8 mouse cellular contexts compared by ENCODE assay signal in the genomic region with DNA sequence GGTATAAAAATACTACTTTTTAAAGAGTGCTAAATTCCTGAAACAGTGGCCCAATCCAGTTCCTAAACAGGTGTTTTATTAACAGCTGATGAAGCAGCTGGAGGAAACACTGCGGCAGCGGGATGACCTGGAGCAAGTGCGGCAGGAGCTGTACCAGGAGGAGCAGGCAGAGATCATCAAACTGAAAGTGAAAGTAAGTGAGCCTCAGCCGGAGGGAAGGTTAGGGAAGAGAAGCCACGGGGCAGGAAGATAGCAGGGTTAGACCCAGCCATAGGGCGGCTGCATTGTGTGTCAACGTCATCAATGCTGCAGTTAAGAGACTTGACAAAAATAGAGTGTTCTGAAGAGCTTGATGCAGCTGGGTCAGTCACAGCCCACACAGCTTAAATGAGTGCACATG. TPM values are rescaled to one million over a fixed set of nuclear protein-coding genes. Genes with fewer than 3 reads are reported as not detected.
A peak's percentile ranks its signal among the peaks of the same experiment; 100 is the strongest.
DNase-seq lines count a peak whose midpoint lies in the region; ATAC-seq and TF ChIP-seq lines count a peak whose summit lies in the region.

No protein-coding gene starts in this region.

- H3K9me3 ChIP-seq in limb, embryonic 14.5 days (ENCODE audit: control insufficient read depth, low read length), result no peaks in the 10 kb centered on the region
- no peaks in the 10 kb centered on the region for H3K9me3 ChIP-seq in limb, embryonic 10.5 days (replicated peaks)
- H3K9me3 ChIP-seq in intestine, embryonic 16.5 days (ENCODE audit: control insufficient read depth, low read length), result no peaks in the 10 kb centered on the region
- H3K9me3 ChIP-seq in megakaryocyte, embryonic 14.5 days, result no peaks in the 10 kb centered on the region
- no peaks in the 10 kb centered on the region for H3K9me3 ChIP-seq in hindbrain, embryonic 11.5 days (ENCODE audit: control insufficient read depth, low read length)

- H3K4me1 ChIP-seq in limb, embryonic 14.5 days (ENCODE audit: control insufficient read depth, insufficient read depth, low read length), result no peaks in the 10 kb centered on the region
- H3K4me1 ChIP-seq in limb, embryonic 10.5 days, result no peaks in the 10 kb centered on the region
- no peaks in the 10 kb centered on the region for H3K4me1 ChIP-seq in intestine, embryonic 16.5 days (ENCODE audit: control insufficient read depth, insufficient read depth, low read length)
- peaks cover 42% of the 10 kb centered on the region for H3K4me1 ChIP-seq in megakaryocyte, embryonic 14.5 days
- no peaks in the 10 kb centered on the region for H3K4me1 ChIP-seq in hindbrain, embryonic 11.5 days (replicated peaks; ENCODE audit: control insufficient read depth, insufficient read depth, low read length)

- H3K27me3 ChIP-seq in limb, embryonic 14.5 days (ENCODE audit: control insufficient read depth, insufficient read depth, low read length), result no peaks in the 10 kb centered on the region
- no peaks in the 10 kb centered on the region for H3K27me3 ChIP-seq in limb, embryonic 10.5 days (ENCODE audit: low read depth, poor library complexity, severe bottlenecking)
- H3K27me3 ChIP-seq in intestine, embryonic 16.5 days (replicated peaks; ENCODE audit: control insufficient read depth, insufficient read depth, low read length), result no peaks in the 10 kb centered on the region
- H3K27me3 ChIP-seq in megakaryocyte, embryonic 14.5 days (replicated peaks), result no peaks in the 10 kb centered on the region
- no peaks in the 10 kb centered on the region for H3K27me3 ChIP-seq in hindbrain, embryonic 11.5 days (ENCODE audit: control insufficient read depth, insufficient read depth, low read length)

- H3K4me3 ChIP-seq in limb, embryonic 14.5 days (replicated peaks; ENCODE audit: low read length), result no peak overlapping the region
- no peak overlapping the region for H3K4me3 ChIP-seq in limb, embryonic 10.5 days
- H3K4me3 ChIP-seq in intestine, embryonic 16.5 days (ENCODE audit: low read length), result peak overlapping the region; percentile 19
- peak overlapping the region; percentile 88 for H3K4me3 ChIP-seq in megakaryocyte, embryonic 14.5 days (replicated peaks)
- H3K4me3 ChIP-seq in hindbrain, embryonic 11.5 days (ENCODE audit: low read depth, low read length), result no peak overlapping the region

- DNase-seq in limb, embryonic 14.5 days (ENCODE audit: low spot score), result no peak
- no peak for DNase-seq in limb, embryonic 10.5 days (ENCODE audit: low spot score)
- no peak for DNase-seq in yolk sac, embryonic 10.5 days (ENCODE audit: low spot score)
- DNase-seq in hindbrain, embryonic 11.5 days (ENCODE audit: low spot score), result no peak
- DNase-seq in left cerebral cortex, adult 11 months (ENCODE audit: low spot score), result no peak

- H3K4me2 ChIP-seq in limb, embryonic 14.5 days (replicated peaks; ENCODE audit: low read depth, low read length, severe bottlenecking), result 0 out of 2 replicates have a peak overlapping the region, but pooled peaks have one; percentile 2
- H3K4me2 ChIP-seq in intestine, embryonic 16.5 days (ENCODE audit: low read depth, low read length), result peak overlapping the region; percentile 15
- H3K4me2 ChIP-seq in hindbrain, embryonic 11.5 days (replicated peaks; ENCODE audit: low read depth, low read length), result no peak overlapping the region

- H3K9ac ChIP-seq in limb, embryonic 14.5 days (ENCODE audit: low read depth, low read length, severe bottlenecking), result no peak overlapping the region
- H3K9ac ChIP-seq in intestine, embryonic 16.5 days (ENCODE audit: low read depth, low read length), result no peak overlapping the region; the same call in 1 of the 2 replicates
- H3K9ac ChIP-seq in hindbrain, embryonic 11.5 days (ENCODE audit: low read depth, low read length), result no peak overlapping the region

- 87% methylated on average over 7 of the region's 7 CpGs for WGBS in limb, embryonic 14.5 days
- 92% methylated on average over 7 of the region's 7 CpGs for WGBS in limb, embryonic 10.5 days
- 62% methylated on average over 7 of the region's 7 CpGs for WGBS in intestine, embryonic 16.5 days
- WGBS in hindbrain, embryonic 11.5 days, result 86% methylated on average over 7 of the region's 7 CpGs

- H3K36me3 ChIP-seq in limb, embryonic 14.5 days (ENCODE audit: control insufficient read depth, insufficient read depth, low read length), result peaks cover 44% of the 10 kb centered on the region
- H3K36me3 ChIP-seq in limb, embryonic 10.5 days, result peaks cover 99% of the 10 kb centered on the region
- H3K36me3 ChIP-seq in intestine, embryonic 16.5 days (ENCODE audit: control insufficient read depth, insufficient read depth, low read length), result no peaks in the 10 kb centered on the region
- peaks cover 17% of the 10 kb centered on the region for H3K36me3 ChIP-seq in megakaryocyte, embryonic 14.5 days (replicated peaks; ENCODE audit: low read length)
- peaks cover 4% of the 10 kb centered on the region; the same call in 1 of the 2 replicates for H3K36me3 ChIP-seq in hindbrain, embryonic 11.5 days (ENCODE audit: control insufficient read depth, insufficient read depth, low read length)

- ATAC-seq in limb, embryonic 14.5 days (ENCODE audit: low FRiP score, low read depth), result no peak
- ATAC-seq in common myeloid progenitor, adult 5-6 weeks (replicated peaks; ENCODE audit: low read depth, poor library complexity, severe bottlenecking), result peak; percentile 91
- ATAC-seq in intestine, embryonic 16.5 days, result peak; percentile 84
- no peak for ATAC-seq in hindbrain, embryonic 11.5 days (ENCODE audit: low FRiP score)

- no peak for TF ChIP-seq POLR2A in limb, embryonic 14.5 days (IDR thresholded peaks at IDR 0.05; ENCODE audit: borderline replicate concordance, extremely low read depth, insufficient read depth, insufficient read length)

- H3K27ac ChIP-seq in limb, embryonic 14.5 days (replicated peaks; ENCODE audit: low read depth, low read length), result no peak overlapping the region
- H3K27ac ChIP-seq in limb, embryonic 10.5 days, result no peak overlapping the region
- H3K27ac ChIP-seq in intestine, embryonic 16.5 days (ENCODE audit: low read length), result no peak overlapping the region
- H3K27ac ChIP-seq in hindbrain, embryonic 11.5 days (ENCODE audit: low read depth, low read length), result no peak overlapping the region

RNA-seq across cellular contexts. Expression of a gene that starts 11.6 kb away (rescaled TPM):
- 6.9 and 15.4 TPM in 2 replicates for polyA plus RNA-seq in limb, embryonic 14.5 days (2012; rRNA removed)
- 22.5 and 23.1 TPM in 2 replicates for polyA plus RNA-seq in limb, embryonic 14.5 days (2014; fragmentation: Nextera tagmentation; extraction: Ambion mirVana)
- 51.7 and 54.3 TPM in 2 replicates for polyA plus RNA-seq in limb, embryonic 10.5 days (2016; fragmentation: Nextera tagmentation; extraction: Ambion mirVana)
- total RNA-seq in common myeloid progenitor, adult 5-6 weeks (2017), result 156 and 192 TPM in 2 replicates
- 10.7 and 13.7 TPM in 2 replicates for polyA plus RNA-seq in intestine, embryonic 16.5 days (2015; fragmentation: Nextera tagmentation; extraction: Ambion mirVana)
- 1.1 TPM in 1 of 2 replicates, not detected in the other for polyA plus RNA-seq in megakaryocyte, embryonic 14.5 days (2012; ENCODE audit: insufficient read depth, low replicate concordance)
- 45.6 and 49.5 TPM in 2 replicates for polyA plus RNA-seq in hindbrain, embryonic 11.5 days (2014; fragmentation: Nextera tagmentation; extraction: Ambion mirVana)

RNA-seq across cellular contexts. Expression of a gene that starts 42.6 kb away (rescaled TPM):
- polyA plus RNA-seq in limb, embryonic 14.5 days (2012; rRNA removed), result 15.6 and 26.0 TPM in 2 replicates
- polyA plus RNA-seq in limb, embryonic 14.5 days (2014; fragmentation: Nextera tagmentation; extraction: Ambion mirVana), result 24.0 and 26.5 TPM in 2 replicates
- polyA plus RNA-seq in limb, embryonic 10.5 days (2016; fragmentation: Nextera tagmentation; extraction: Ambion mirVana), result 47.0 and 55.4 TPM in 2 replicates
- 39.8 and 53.3 TPM in 2 replicates for total RNA-seq in common myeloid progenitor, adult 5-6 weeks (2017)
- polyA plus RNA-seq in intestine, embryonic 16.5 days (2015; fragmentation: Nextera tagmentation; extraction: Ambion mirVana), result 13.3 and 14.1 TPM in 2 replicates
- polyA plus RNA-seq in megakaryocyte, embryonic 14.5 days (2012; ENCODE audit: insufficient read depth, low replicate concordance), result 4.8 TPM in 1 of 2 replicates, not detected in the other
- polyA plus RNA-seq in hindbrain, embryonic 11.5 days (2014; fragmentation: Nextera tagmentation; extraction: Ambion mirVana), result 55.5 and 75.3 TPM in 2 replicates

Comparison
In these comparisons a context has a peak if more than half of its experiments do, and no peak if none do; other contexts are left out.
1. ATAC-seq: peak in common myeloid progenitor, adult 5-6 weeks (single experiment) and intestine, embryonic 16.5 days (single experiment); none in limb, embryonic 14.5 days (single experiment) and hindbrain, embryonic 11.5 days (single experiment).
2. H3K4me3 ChIP-seq: peak in intestine, embryonic 16.5 days (single experiment) and megakaryocyte, embryonic 14.5 days (single experiment); none in limb, embryonic 14.5 days (single experiment), limb, embryonic 10.5 days (single experiment) and hindbrain, embryonic 11.5 days (single experiment).